Mouse (Mus musculus) thymus, postnatal 10 days (tissue): ENCODE data around the gene Fadd.
A peak's percentile ranks its signal among the peaks of the same experiment; 100 is the strongest.

Source experiments
- DNase-seq, 2 experiments: peaks; one replicate each; pipeline ENCODE4 v3.0.0; 2021; ENCODE audit warnings: low spot score in 2 of 2

Fadd gene

GRCm38 (mm10) chr7:144582284-144582980 is at the start of gene Fadd:
Gene Fadd (minus strand): TSS chr7:144582463.
- DNase-seq = peak; percentile 91 to 94

DNA sequence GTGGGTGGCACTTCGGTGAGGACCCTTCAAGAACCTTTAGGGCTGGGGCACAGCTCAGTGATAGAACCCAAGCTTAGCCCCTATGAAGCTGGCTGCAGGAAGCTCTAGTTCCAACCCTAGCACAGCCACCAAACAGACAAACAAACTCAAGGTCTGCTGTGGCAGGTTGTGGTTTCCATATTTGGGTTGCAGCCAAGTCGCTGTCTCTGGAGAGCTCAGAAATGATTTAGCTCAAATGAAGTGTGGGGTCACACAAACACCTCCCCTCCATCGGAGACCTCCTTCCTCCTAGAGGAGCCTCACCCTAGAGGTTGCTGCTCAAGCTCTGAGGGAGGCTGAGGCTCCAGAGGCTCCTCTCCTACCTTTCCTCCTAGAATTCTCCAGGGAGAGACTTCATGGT is 48.4 kb upstream of the Fadd start:
- no peak for DNase-seq

- DNase-seq = no peak
These were observed 46.2 kb upstream of the Fadd start for GRCm38 (mm10) chr7:144628334-144628915.

GRCm38 (mm10) chr7:144627606-144628333 is 45.5 kb upstream of the Fadd start:
- DNase-seq = no peak

GRCm38 (mm10) chr7:144626042-144626441 is 43.8 kb upstream of the Fadd start:
- DNase-seq = no peak

DNA sequence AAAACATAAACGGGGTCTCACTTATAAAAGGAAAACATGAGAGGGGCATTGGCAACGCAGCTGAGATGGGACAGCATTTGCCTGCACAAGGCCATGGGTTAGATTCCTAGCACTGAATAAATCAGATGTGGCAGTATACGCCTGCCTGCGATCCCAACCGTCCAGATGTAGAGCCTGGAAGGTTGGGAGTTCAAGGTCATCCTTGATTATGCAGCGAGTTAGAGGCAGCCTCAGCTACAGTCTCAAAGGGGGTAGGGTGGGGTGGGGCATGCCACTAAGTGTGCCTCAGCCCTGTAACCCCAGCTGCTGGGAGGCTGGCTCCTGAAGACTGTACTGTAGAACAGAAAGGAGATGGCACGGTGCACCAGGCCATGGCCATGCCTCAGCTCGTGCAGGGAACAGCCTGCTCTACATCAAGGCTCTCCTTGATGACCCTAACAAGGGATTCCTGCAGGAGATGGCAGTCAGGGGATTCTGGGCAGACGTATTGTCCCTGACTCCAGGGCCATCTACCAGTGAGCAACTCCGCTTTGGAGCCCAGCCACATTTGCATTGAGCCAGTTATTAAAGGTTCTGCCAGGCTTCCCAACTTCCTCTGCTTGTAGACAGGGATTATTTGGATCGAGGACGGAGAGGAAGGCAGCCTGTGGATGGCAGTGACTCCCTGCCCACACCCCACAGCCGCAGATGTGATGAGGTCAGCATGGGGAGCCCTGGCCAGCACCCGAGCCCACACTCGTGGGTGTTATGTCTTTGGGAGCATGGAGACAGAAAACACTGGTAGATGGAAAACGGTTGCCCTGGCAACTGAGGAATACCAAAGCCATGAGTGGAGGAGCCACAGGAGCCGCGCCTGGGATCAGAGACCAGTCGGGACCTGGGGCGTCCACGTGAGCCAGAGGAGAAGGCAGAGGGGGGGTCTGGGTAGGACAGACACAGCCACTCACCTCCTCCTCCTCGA is 38.7 kb upstream of the Fadd start:
- no peak for DNase-seq

DNA sequence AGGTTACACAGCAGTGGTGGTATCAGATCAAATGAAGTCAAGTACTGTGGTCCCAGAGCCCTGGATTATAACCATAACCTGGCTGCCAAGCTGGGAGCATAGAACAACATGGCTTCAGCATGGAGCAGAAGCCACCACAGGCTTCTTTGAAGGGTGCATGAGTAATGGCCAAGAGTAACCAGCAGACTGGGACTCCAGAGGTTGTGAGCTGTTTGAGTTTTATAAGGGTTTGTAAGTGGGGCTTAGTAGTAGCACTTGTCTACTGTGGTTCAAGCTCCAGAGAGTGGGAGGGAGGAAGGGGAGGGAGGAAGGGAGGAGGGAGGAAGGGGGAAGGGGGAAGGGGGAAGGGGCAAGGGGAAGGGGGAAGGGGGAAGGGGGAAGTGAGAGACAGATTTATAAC is 38.1 kb upstream of the Fadd start:
- no peak for DNase-seq

GRCm38 (mm10) chr7:144615343-144615742 is 33.1 kb upstream of the Fadd start:
- no peak for DNase-seq

GRCm38 (mm10) chr7:144612829-144613228 is 30.6 kb upstream of the Fadd start:
- DNase-seq = no peak

GRCm38 (mm10) chr7:144612351-144612750 is 30.1 kb upstream of the Fadd start:
- DNase-seq = no peak

- no peak for DNase-seq
These were observed 29.3 kb upstream of the Fadd start for GRCm38 (mm10) chr7:144611595-144611994.

DNA sequence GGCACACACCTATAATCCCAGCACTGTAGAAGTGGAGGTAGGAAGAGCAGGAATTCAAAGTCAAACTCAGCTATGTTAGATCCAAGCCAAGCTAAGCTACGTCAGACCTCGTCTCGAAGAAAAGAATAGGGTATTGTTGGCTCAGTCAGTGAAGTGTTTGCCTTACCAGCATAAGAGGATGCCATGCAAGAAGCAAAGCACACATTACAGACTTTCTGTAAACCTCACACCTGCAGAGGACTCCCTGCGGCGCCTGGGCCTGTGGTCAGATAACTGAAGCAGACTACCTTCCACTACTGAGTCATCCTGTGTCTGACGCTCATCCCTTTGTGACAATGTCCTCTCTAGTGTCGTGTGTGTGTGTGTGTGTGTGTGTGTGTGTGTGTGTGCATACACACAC is 27.3 kb upstream of the Fadd start:
- no peak for DNase-seq

GRCm38 (mm10) chr7:144607862-144608261 is 25.6 kb upstream of the Fadd start:
- no peak for DNase-seq

- no peak for DNase-seq
These were observed 22.5 kb upstream of the Fadd start for GRCm38 (mm10) chr7:144604735-144605134.

- no peak for DNase-seq
These were observed 22.0 kb upstream of the Fadd start for GRCm38 (mm10) chr7:144604291-144604690.

- no peak for DNase-seq
These were observed 18.2 kb upstream of the Fadd start for GRCm38 (mm10) chr7:144600333-144600900.

- DNase-seq = no peak
These were observed 7.2 kb upstream of the Fadd start for GRCm38 (mm10) chr7:144589508-144589907.

GRCm38 (mm10) chr7:144587291-144587690 is 5.0 kb upstream of the Fadd start:
- peak in 1 of 2 experiments; percentile 22 for DNase-seq

DNA sequence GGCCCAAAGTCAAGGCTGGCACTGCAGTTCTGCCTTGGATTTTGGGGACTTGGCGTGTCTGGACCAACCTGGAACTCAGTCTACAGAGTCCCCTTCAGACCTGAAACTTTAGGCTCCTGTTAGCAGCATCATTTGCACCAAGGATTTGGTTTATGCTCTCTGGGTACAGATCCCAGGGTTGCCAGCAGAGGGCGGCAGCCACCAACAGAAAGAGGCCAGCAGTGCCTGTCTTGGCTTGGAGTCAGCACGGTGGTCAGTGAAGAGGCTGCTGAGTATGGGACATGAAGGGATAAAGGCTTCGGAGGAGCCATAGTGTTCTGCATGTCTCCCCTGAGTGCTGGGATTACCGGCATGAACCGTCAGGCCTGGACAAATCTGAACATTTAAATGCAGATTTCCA is 3.4 kb upstream of the Fadd start:
- DNase-seq = peak; percentile 25 to 55

DNA sequence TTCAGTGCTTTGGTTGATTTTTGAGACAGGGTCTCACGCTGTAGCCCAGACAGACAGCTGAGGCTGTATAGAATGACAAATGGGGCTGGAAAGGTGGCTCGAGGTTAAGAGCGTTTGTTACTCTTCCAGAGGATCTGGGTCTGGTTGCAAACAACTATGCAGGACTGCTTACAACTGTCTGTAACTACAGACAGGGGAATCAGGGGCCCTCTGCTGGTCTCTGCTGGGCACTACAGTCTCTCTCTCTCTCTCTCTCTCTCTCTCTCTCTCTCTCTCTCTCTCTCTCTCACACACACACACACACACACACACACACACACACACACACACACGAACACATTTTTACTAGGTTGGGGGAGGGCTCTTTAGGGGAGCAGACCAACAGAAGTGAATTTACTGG is 1.4 kb upstream of the Fadd start:
- DNase-seq = peak; percentile 32 to 64

- peak; percentile 73 to 82 for DNase-seq
These were observed 542 bp downstream of the Fadd start for GRCm38 (mm10) chr7:144581559-144582283.
